Mouse (Mus musculus): ENCODE measurements around the gene Slc25a13. TPM values are rescaled to one million over a fixed set of nuclear protein-coding genes. Genes with fewer than 3 reads are reported as not detected.
"Not testable (repeated sequence)": the region's sequence is repeated elsewhere in the genome, so short reads cannot be mapped to it uniquely, and the experiment has no call there.

Gene Slc25a13
- polyA plus RNA-seq, 1 experiment from 2014 or later = 6.9 TPM

- Histone ChIP-seq H3K9me3 (ENCODE audit: control insufficient read depth, low read length) (no peaks in the 10 kb centered on the region), H3K36me3 (ENCODE audit: control insufficient read depth, insufficient read depth, low read length) (no peaks in the 10 kb centered on the region), H3K4me1 (ENCODE audit: control insufficient read depth, insufficient read depth, low read length) (no peaks in the 10 kb centered on the region), H3K27ac (replicated peaks; ENCODE audit: low read depth, low read length) (no peak overlapping the region), H3K4me3 (replicated peaks; ENCODE audit: low read depth, low read length) (no peak overlapping the region), H3K27me3 (ENCODE audit: control insufficient read depth, insufficient read depth, low read length) (no peaks in the 10 kb centered on the region), H3K9ac (replicated peaks; ENCODE audit: low read length) (no peak overlapping the region), H3K4me2 (ENCODE audit: low read length) (no peak overlapping the region)
- 54% methylated on average over 8 of the region's 8 CpGs for WGBS
- DNase-seq (no peak), ATAC-seq (ENCODE audit: low FRiP score, low TSS enrichment) (no peak)
Measured at GRCm38 (mm10) chr6:6183601-6184000, 33.4 kb downstream of the Slc25a13 start.

GRCm38 (mm10) chr6:6182191-6182590 is 34.8 kb downstream of the Slc25a13 start:
- no peaks in the 10 kb centered on the region for H3K27me3 ChIP-seq (ENCODE audit: control insufficient read depth, insufficient read depth, low read length)
- ATAC-seq (ENCODE audit: low FRiP score, low TSS enrichment) (no peak), DNase-seq (no peak)
- H3K4me3 ChIP-seq (replicated peaks; ENCODE audit: low read depth, low read length) = no peak overlapping the region
- H3K4me1 ChIP-seq (ENCODE audit: control insufficient read depth, insufficient read depth, low read length) = no peaks in the 10 kb centered on the region
- H3K27ac ChIP-seq (replicated peaks; ENCODE audit: low read depth, low read length) = no peak overlapping the region
- H3K9me3 ChIP-seq (ENCODE audit: control insufficient read depth, low read length) = no peaks in the 10 kb centered on the region
- no peak overlapping the region for H3K9ac ChIP-seq (replicated peaks; ENCODE audit: low read length)
- 95% methylated on average over 7 of the region's 7 CpGs for whole genome bisulfite sequencing
- H3K36me3 ChIP-seq (ENCODE audit: control insufficient read depth, insufficient read depth, low read length) = no peaks in the 10 kb centered on the region
- H3K4me2 ChIP-seq (ENCODE audit: low read length) = no peak overlapping the region

- peaks cover 14% of the 10 kb centered on the region for H3K4me1 ChIP-seq (ENCODE audit: control insufficient read depth, insufficient read depth, low read length)
- 94% methylated on average over 15 of the region's 15 CpGs for WGBS
Measured at GRCm38 (mm10) chr6:6178341-6178740, 38.6 kb downstream of the Slc25a13 start.

GRCm38 (mm10) chr6:6175350-6175971 is 41.5 kb downstream of the Slc25a13 start:
- ATAC-seq (ENCODE audit: low FRiP score, low TSS enrichment) (peak; percentile 55; the same call in 1 of the 2 replicates), DNase-seq (peak; percentile 37)
- no peaks in the 10 kb centered on the region for H3K36me3 ChIP-seq (ENCODE audit: control insufficient read depth, insufficient read depth, low read length)
- H3K4me3 ChIP-seq (replicated peaks; ENCODE audit: low read depth, low read length) = no peak overlapping the region
- no peaks in the 10 kb centered on the region for H3K9me3 ChIP-seq (ENCODE audit: control insufficient read depth, low read length)
- 34% methylated on average over 5 of the region's 5 CpGs for WGBS
- H3K27ac ChIP-seq (replicated peaks; ENCODE audit: low read depth, low read length) = no peak overlapping the region
- H3K9ac ChIP-seq (replicated peaks; ENCODE audit: low read length) = no peak overlapping the region
- H3K27me3 ChIP-seq (ENCODE audit: control insufficient read depth, insufficient read depth, low read length) = no peaks in the 10 kb centered on the region
- no peak overlapping the region for H3K4me2 ChIP-seq (ENCODE audit: low read length)
- peaks cover 20% of the 10 kb centered on the region for H3K4me1 ChIP-seq (ENCODE audit: control insufficient read depth, insufficient read depth, low read length)

More at GRCm38 (mm10) chr6:6178341-6178740, 38.6 kb downstream of the Slc25a13 start:
- not testable (repeated sequence) for H3K9ac ChIP-seq (replicated peaks; ENCODE audit: low read length); H3K27ac ChIP-seq (replicated peaks; ENCODE audit: low read depth, low read length); H3K27me3 ChIP-seq (ENCODE audit: control insufficient read depth, insufficient read depth, low read length); H3K36me3 ChIP-seq (ENCODE audit: control insufficient read depth, insufficient read depth, low read length); H3K9me3 ChIP-seq (ENCODE audit: control insufficient read depth, low read length); DNase-seq; H3K4me3 ChIP-seq (replicated peaks; ENCODE audit: low read depth, low read length); ATAC-seq (ENCODE audit: low FRiP score, low TSS enrichment); H3K4me2 ChIP-seq (ENCODE audit: low read length)

GRCm38 (mm10) chr6:6173935-6174561 is 42.9 kb downstream of the Slc25a13 start:
- Histone ChIP-seq H3K36me3 (ENCODE audit: control insufficient read depth, insufficient read depth, low read length) (no peaks in the 10 kb centered on the region), H3K4me3 (replicated peaks; ENCODE audit: low read depth, low read length) (no peak overlapping the region), H3K4me2 (ENCODE audit: low read length) (no peak overlapping the region), H3K27me3 (ENCODE audit: control insufficient read depth, insufficient read depth, low read length) (no peaks in the 10 kb centered on the region), H3K27ac (replicated peaks; ENCODE audit: low read depth, low read length) (no peak overlapping the region; the same call in 1 of the 2 replicates), H3K9me3 (ENCODE audit: control insufficient read depth, low read length) (no peaks in the 10 kb centered on the region), H3K4me1 (ENCODE audit: control insufficient read depth, insufficient read depth, low read length) (peaks cover 23% of the 10 kb centered on the region), H3K9ac (replicated peaks; ENCODE audit: low read length) (no peak overlapping the region)
- peak; percentile 57; the same call in 1 of the 2 replicates for ATAC-seq (ENCODE audit: low FRiP score, low TSS enrichment)
- 12% methylated on average over 9 of the region's 9 CpGs for WGBS
- peak; percentile 67 for DNase-seq

- ATAC-seq (ENCODE audit: low FRiP score, low TSS enrichment) (no peak), DNase-seq (peak; percentile 32)
- H3K36me3 ChIP-seq (ENCODE audit: control insufficient read depth, insufficient read depth, low read length) = no peaks in the 10 kb centered on the region
- no peak overlapping the region; the same call in 1 of the 2 replicates for H3K27ac ChIP-seq (replicated peaks; ENCODE audit: low read depth, low read length)
- no peaks in the 10 kb centered on the region for H3K9me3 ChIP-seq (ENCODE audit: control insufficient read depth, low read length)
- 0 out of 2 replicates have a peak overlapping the region, but pooled peaks have one; percentile 5 for H3K4me2 ChIP-seq (ENCODE audit: low read length)
- no peak overlapping the region for H3K9ac ChIP-seq (replicated peaks; ENCODE audit: low read length)
- WGBS = 23% methylated on average over 15 of the region's 15 CpGs
- peaks cover 30% of the 10 kb centered on the region for H3K4me1 ChIP-seq (ENCODE audit: control insufficient read depth, insufficient read depth, low read length)
- no peaks in the 10 kb centered on the region for H3K27me3 ChIP-seq (ENCODE audit: control insufficient read depth, insufficient read depth, low read length)
- no peak overlapping the region for H3K4me3 ChIP-seq (replicated peaks; ENCODE audit: low read depth, low read length)
Measured at GRCm38 (mm10) chr6:6173166-6173934, 43.6 kb downstream of the Slc25a13 start.

GRCm38 (mm10) chr6:6168566-6169134 is 48.3 kb downstream of the Slc25a13 start:
- DNase-seq (peak; percentile 63), ATAC-seq (ENCODE audit: low FRiP score, low TSS enrichment) (no peak)
- Histone ChIP-seq H3K4me2 (ENCODE audit: low read length) (no peak overlapping the region), H3K36me3 (ENCODE audit: control insufficient read depth, insufficient read depth, low read length) (no peaks in the 10 kb centered on the region), H3K27me3 (ENCODE audit: control insufficient read depth, insufficient read depth, low read length) (no peaks in the 10 kb centered on the region), H3K9ac (replicated peaks; ENCODE audit: low read length) (no peak overlapping the region), H3K4me1 (ENCODE audit: control insufficient read depth, insufficient read depth, low read length) (peaks cover 19% of the 10 kb centered on the region), H3K27ac (replicated peaks; ENCODE audit: low read depth, low read length) (no peak overlapping the region), H3K4me3 (replicated peaks; ENCODE audit: low read depth, low read length) (no peak overlapping the region), H3K9me3 (ENCODE audit: control insufficient read depth, low read length) (no peaks in the 10 kb centered on the region)
- 55% methylated on average over 11 of the region's 11 CpGs for WGBS

GRCm38 (mm10) chr6:6167339-6168126 is 49.4 kb downstream of the Slc25a13 start:
- Histone ChIP-seq H3K27ac (replicated peaks; ENCODE audit: low read depth, low read length) (no peak overlapping the region), H3K4me3 (replicated peaks; ENCODE audit: low read depth, low read length) (no peak overlapping the region), H3K9me3 (ENCODE audit: control insufficient read depth, low read length) (no peaks in the 10 kb centered on the region), H3K4me1 (ENCODE audit: control insufficient read depth, insufficient read depth, low read length) (peaks cover 20% of the 10 kb centered on the region), H3K27me3 (ENCODE audit: control insufficient read depth, insufficient read depth, low read length) (no peaks in the 10 kb centered on the region), H3K36me3 (ENCODE audit: control insufficient read depth, insufficient read depth, low read length) (no peaks in the 10 kb centered on the region), H3K9ac (replicated peaks; ENCODE audit: low read length) (no peak overlapping the region), H3K4me2 (ENCODE audit: low read length) (no peak overlapping the region)
- 87% methylated on average over 10 of the region's 10 CpGs for WGBS
- ATAC-seq (ENCODE audit: low FRiP score, low TSS enrichment) (no peak), DNase-seq (no peak)

All from midbrain, embryonic 14.5 days (tissue).